Mouse (Mus musculus): ENCODE results near the gene Edc4.

Edc4 gene

GRCm38 (mm10) chr8:105874301-105874700 lies 6.4 kb upstream of the Edc4 start:
- no peak for DNase-seq (ENCODE audit: low spot score)

- no peak for DNase-seq (ENCODE audit: low spot score)
These were observed 9.2 kb downstream of the Edc4 start for GRCm38 (mm10) chr8:105889756-105890465.

GRCm38 (mm10) chr8:105890870-105891269 lies 10.2 kb downstream of the Edc4 start:
- DNase-seq (ENCODE audit: low spot score), result no peak

GRCm38 (mm10) chr8:105892432-105892831 lies 11.8 kb downstream of the Edc4 start:
- no peak for DNase-seq (ENCODE audit: low spot score)

GRCm38 (mm10) chr8:105893339-105893738 lies 12.7 kb downstream of the Edc4 start, which contains the start of gene Nrn1l:
Gene Nrn1l, plus strand, starts transcription at chr8:105893567.
- peak; percentile 84 for DNase-seq (ENCODE audit: low spot score)

- no peak for DNase-seq (ENCODE audit: low spot score)
These were observed 17.3 kb downstream of the Edc4 start for GRCm38 (mm10) chr8:105897801-105898480.

- peak; percentile 96 for DNase-seq (ENCODE audit: low spot score)
These were observed 19.7 kb downstream of the Edc4 start, which contains the start of gene Pskh1 for GRCm38 (mm10) chr8:105900180-105900940. Gene Pskh1, plus strand, starts transcription at chr8:105900441.

- no peak for DNase-seq (ENCODE audit: low spot score)
These were observed 20.4 kb downstream of the Edc4 start for GRCm38 (mm10) chr8:105900941-105901616.

GRCm38 (mm10) chr8:105919390-105919789 lies 38.7 kb downstream of the Edc4 start:
- no peak for DNase-seq (ENCODE audit: low spot score)

GRCm38 (mm10) chr8:105925123-105925522 lies 44.4 kb downstream of the Edc4 start:
- DNase-seq (ENCODE audit: low spot score), result no peak

GRCm38 (mm10) chr8:105930602-105931001 lies 49.9 kb downstream of the Edc4 start:
- DNase-seq (ENCODE audit: low spot score), result peak; percentile 73

- no peak for DNase-seq (ENCODE audit: low spot score)
These were observed 50.6 kb downstream of the Edc4 start for GRCm38 (mm10) chr8:105931271-105931670.

GRCm38 (mm10) chr8:105932525-105932924 lies 51.8 kb downstream of the Edc4 start:
- no peak for DNase-seq (ENCODE audit: low spot score)

- DNase-seq (ENCODE audit: low spot score), result no peak
These were observed 53.1 kb downstream of the Edc4 start, which contains the start of gene Ctrl for GRCm38 (mm10) chr8:105933762-105934161. Gene Ctrl, minus strand, starts transcription at chr8:105933862.

GRCm38 (mm10) chr8:105935105-105935504 lies 54.4 kb downstream of the Edc4 start:
- DNase-seq (ENCODE audit: low spot score), result no peak

- no peak for DNase-seq (ENCODE audit: low spot score)
These were observed 55.4 kb downstream of the Edc4 start for GRCm38 (mm10) chr8:105935863-105936603.

- DNase-seq (ENCODE audit: low spot score), result peak; percentile 96
These were observed 56.3 kb downstream of the Edc4 start for GRCm38 (mm10) chr8:105936866-105937475.

- DNase-seq (ENCODE audit: low spot score), result peak; percentile 23
These were observed 57.0 kb downstream of the Edc4 start for GRCm38 (mm10) chr8:105937496-105938305.

- peak; percentile 58 for DNase-seq (ENCODE audit: low spot score)
These were observed 57.6 kb downstream of the Edc4 start, which contains the start of gene Psmb10 for GRCm38 (mm10) chr8:105938306-105938669. Gene Psmb10, minus strand, starts transcription at chr8:105938444.

- DNase-seq (ENCODE audit: low spot score), result no peak
These were observed 61.3 kb downstream of the Edc4 start for GRCm38 (mm10) chr8:105942026-105942425.
